8 mouse cellular contexts compared by ENCODE assay signal in genomic region chr11:117266906-117267721, GRCm38 (mm10).
A peak's percentile ranks its signal among the peaks of the same experiment; 100 is the strongest.
DNase-seq lines count a peak whose midpoint lies in the region; ATAC-seq and TF ChIP-seq lines count a peak whose summit lies in the region.

No protein-coding gene starts in this region.

- no peak overlapping the region for H3K27ac ChIP-seq in ES-E14 (ENCODE audit: insufficient read depth, low read depth, low read length, poor library complexity, severe bottlenecking)
- H3K27ac ChIP-seq in embryonic facial prominence, embryonic 13.5 days, result peak overlapping the region; percentile 92
- H3K27ac ChIP-seq in limb, embryonic 12.5 days, result peak overlapping the region; percentile 94
- peak overlapping the region; percentile 73 for H3K27ac ChIP-seq in midbrain, embryonic 12.5 days (replicated peaks)

- peak overlapping the region; percentile 79 to 90 for H3K4me3 ChIP-seq in ES-E14 (ENCODE audit: insufficient read depth in 1 of 2, low read depth in 1 of 2, low read length in 2 of 2, poor library complexity in 1 of 2, severe bottlenecking in 1 of 2)
- peak overlapping the region; percentile 90 for H3K4me3 ChIP-seq in embryonic facial prominence, embryonic 13.5 days
- peak overlapping the region; percentile 81 for H3K4me3 ChIP-seq in limb, embryonic 12.5 days (replicated peaks)
- H3K4me3 ChIP-seq in midbrain, embryonic 12.5 days, result peak overlapping the region; percentile 62

- H3K36me3 ChIP-seq in ES-E14 (ENCODE audit: control insufficient read depth, insufficient read depth, low read length, poor library complexity, severe bottlenecking), result no peaks in the 10 kb centered on the region
- H3K36me3 ChIP-seq in embryonic facial prominence, embryonic 13.5 days, result peaks cover 4% of the 10 kb centered on the region; the same call in 1 of the 2 replicates
- H3K36me3 ChIP-seq in limb, embryonic 12.5 days, result peaks cover 14% of the 10 kb centered on the region
- H3K36me3 ChIP-seq in midbrain, embryonic 12.5 days, result no peaks in the 10 kb centered on the region

- intact Hi-C loops in heart, postnatal 25 days (cut with DNase I), result loop anchor here (1.0 to 2.0 kb wide), 2 partner anchors 28 to 91 kb away; no protein-coding TSS in a partner anchor

- H3K4me2 ChIP-seq in embryonic facial prominence, embryonic 13.5 days, result peak overlapping the region; percentile 83
- peak overlapping the region; percentile 75 for H3K4me2 ChIP-seq in limb, embryonic 12.5 days
- peak overlapping the region; percentile 69 for H3K4me2 ChIP-seq in midbrain, embryonic 12.5 days (replicated peaks)

- H3K9me3 ChIP-seq in ES-E14 (ENCODE audit: control insufficient read depth, insufficient read depth, low read depth, low read length), result no peaks in the 10 kb centered on the region
- no peaks in the 10 kb centered on the region for H3K9me3 ChIP-seq in embryonic facial prominence, embryonic 13.5 days
- H3K9me3 ChIP-seq in limb, embryonic 12.5 days, result no peaks in the 10 kb centered on the region
- H3K9me3 ChIP-seq in midbrain, embryonic 12.5 days, result no peaks in the 10 kb centered on the region

- H3K4me1 ChIP-seq in ES-E14 (ENCODE audit: control insufficient read depth in 2 of 2, insufficient read depth in 2 of 2, low read length in 2 of 2, poor library complexity in 1 of 2), result peaks cover 4 to 25% of the 10 kb centered on the region in 2 experiments; a peak in 3 of 4 replicates
- H3K4me1 ChIP-seq in embryonic facial prominence, embryonic 13.5 days, result peaks cover 72% of the 10 kb centered on the region
- peaks cover 79% of the 10 kb centered on the region for H3K4me1 ChIP-seq in limb, embryonic 12.5 days (replicated peaks)
- H3K4me1 ChIP-seq in midbrain, embryonic 12.5 days, result peaks cover 68% of the 10 kb centered on the region

- in situ Hi-C loops in ES-E14 (cut with MboI; ENCODE audit: low sequenced_read_pairs in 2 of 2, unreplicated experiment in 2 of 2), result no loop called here

- ATAC-seq in embryonic facial prominence, embryonic 13.5 days (ENCODE audit: insufficient number of reproducible peaks, insufficient read depth, low FRiP score, low TSS enrichment, low read depth), result peak; percentile 57; the same call in 1 of the 2 replicates
- peak; percentile 54 for ATAC-seq in limb, embryonic 12.5 days (ENCODE audit: insufficient number of reproducible peaks, insufficient read depth, low FRiP score, low TSS enrichment, low read depth)
- ATAC-seq in midbrain, embryonic 12.5 days (ENCODE audit: low FRiP score, low read depth), result peak; percentile 74
- ATAC-seq in frontal cortex, adult (ENCODE audit: low TSS enrichment), result no peak

- H3K9ac ChIP-seq in ES-E14 (ENCODE audit: insufficient read depth, low read depth, low read length, poor library complexity, severe bottlenecking), result peak overlapping the region; percentile 67
- peak overlapping the region; percentile 91 for H3K9ac ChIP-seq in embryonic facial prominence, embryonic 13.5 days
- peak overlapping the region; percentile 91 for H3K9ac ChIP-seq in limb, embryonic 12.5 days (replicated peaks)
- H3K9ac ChIP-seq in midbrain, embryonic 12.5 days (replicated peaks), result peak overlapping the region; percentile 70

- WGBS in embryonic facial prominence, embryonic 13.5 days, result under 1% methylated on average over 37 of the region's 37 CpGs
- under 1% methylated on average over 37 of the region's 37 CpGs for WGBS in limb, embryonic 12.5 days
- under 1% methylated on average over 37 of the region's 37 CpGs for WGBS in midbrain, embryonic 12.5 days

- DNase-seq in 3T3-L1 (ENCODE audit: low read depth, low spot score), result peak; percentile 72
- DNase-seq in ES-E14 (ENCODE audit: low read depth, low spot score), result no peak
- DNase-seq in heart, postnatal 25 days (ENCODE audit: low spot score), result peak; percentile 53
- DNase-seq in thymus, adult 18-20 months, result peak; percentile 62 to 74

- no peaks in the 10 kb centered on the region for H3K27me3 ChIP-seq in embryonic facial prominence, embryonic 13.5 days
- H3K27me3 ChIP-seq in limb, embryonic 12.5 days, result no peaks in the 10 kb centered on the region
- peaks cover 20% of the 10 kb centered on the region for H3K27me3 ChIP-seq in midbrain, embryonic 12.5 days

TF ChIP-seq in ES-E14, 5 proteins besides CTCF, POLR2A, EP300 and RAD21:
- no peak for TF ChIP-seq ZNF384 (IDR thresholded peaks at IDR 0.05; ENCODE audit: low read depth, low read length)
- no peak for TF ChIP-seq CHD2 (IDR thresholded peaks at IDR 0.05; ENCODE audit: low read depth, low read length)
- no peak for TF ChIP-seq ZC3H11A (IDR thresholded peaks at IDR 0.05; ENCODE audit: borderline replicate concordance, low read depth, low read length)
- no peak for TF ChIP-seq MAFK (IDR thresholded peaks at IDR 0.05; ENCODE audit: insufficient read depth, low read depth, low read length)
- TF ChIP-seq HCFC1 (IDR thresholded peaks at IDR 0.05; ENCODE audit: borderline replicate concordance, insufficient read depth, low read length), result no peak
